ENCODE assay signal across 23 mouse cellular contexts in the genomic region with DNA sequence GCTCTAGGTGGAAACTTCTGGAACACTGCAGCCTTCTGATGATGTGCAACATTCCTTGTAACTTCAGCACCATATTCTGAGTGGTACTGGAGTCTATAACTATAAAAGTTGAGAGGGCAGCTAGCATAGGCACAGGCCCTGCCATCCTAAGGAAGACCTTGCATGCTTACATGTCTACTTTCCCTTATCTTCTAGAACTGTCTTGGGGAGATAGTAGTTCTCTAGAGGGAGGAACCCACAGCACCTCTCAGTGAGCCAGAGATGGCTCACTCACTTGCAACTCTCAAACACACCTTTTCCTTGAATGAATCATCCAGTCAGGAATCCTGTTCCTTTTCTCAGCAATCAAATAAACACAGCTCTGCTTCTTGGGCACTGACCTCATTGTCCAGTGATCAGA. TPM values are rescaled to one million over a fixed set of nuclear protein-coding genes. Genes with fewer than 3 reads are reported as not detected.
DNase-seq lines count a peak whose midpoint lies in the region; ATAC-seq and TF ChIP-seq lines count a peak whose summit lies in the region.
"Had no signal": no experiment of that assay in that cellular context is flagged by ENCODE, and none has a peak within 500 bp of the region (broad histone marks: within the 10 kb centered on the region; RNA-seq: fewer than 3 reads in every experiment).

No protein-coding gene starts in this region.

- H3K27ac ChIP-seq in liver, embryonic 11.5 days (ENCODE audit: low read depth, low read length): no peak overlapping the region
- no peak overlapping the region for H3K27ac ChIP-seq in liver, embryonic 14.5 days
- H3K27ac ChIP-seq: embryonic facial prominence, embryonic 12.5 days; embryonic facial prominence, embryonic 15.5 days; hindbrain, embryonic 10.5 days; hindbrain, embryonic 13.5 days had no signal

- no peaks in the 10 kb centered on the region; the same call in 1 of the 2 replicates for H3K4me1 ChIP-seq in liver, embryonic 11.5 days (replicated peaks; ENCODE audit: control insufficient read depth, insufficient read depth, low read length)
- peaks cover 7 to 8% of the 10 kb centered on the region in 2 experiments for H3K4me1 ChIP-seq in liver, embryonic 14.5 days (replicated peaks; ENCODE audit: control insufficient read depth in 2 of 2, insufficient read depth in 2 of 2, low read length in 1 of 2)
- H3K4me1 ChIP-seq: embryonic facial prominence, embryonic 12.5 days; embryonic facial prominence, embryonic 15.5 days; hindbrain, embryonic 10.5 days; hindbrain, embryonic 13.5 days had no signal

- H3K4me3 ChIP-seq in liver, embryonic 11.5 days (ENCODE audit: low read depth, low read length): no peak overlapping the region
- no peak overlapping the region for H3K4me3 ChIP-seq in liver, embryonic 14.5 days (ENCODE audit: insufficient read depth in 1 of 2, low read depth in 2 of 2, low read length in 2 of 2)
- H3K4me3 ChIP-seq: embryonic facial prominence, embryonic 12.5 days; embryonic facial prominence, embryonic 15.5 days; hindbrain, embryonic 10.5 days; hindbrain, embryonic 13.5 days had no signal

- H3K9ac ChIP-seq in liver, embryonic 11.5 days (ENCODE audit: low read depth, low read length): no peak overlapping the region
- no peak overlapping the region for H3K9ac ChIP-seq in liver, embryonic 14.5 days (replicated peaks)
- H3K9ac ChIP-seq: embryonic facial prominence, embryonic 12.5 days; embryonic facial prominence, embryonic 15.5 days; forebrain, postnatal 0 days; hindbrain, embryonic 13.5 days had no signal

- no peak overlapping the region for H3K4me2 ChIP-seq in liver, embryonic 11.5 days
- H3K4me2 ChIP-seq in liver, embryonic 14.5 days (ENCODE audit: low read depth): peak overlapping the region; percentile 2; the same call in 1 of the 2 replicates
- H3K4me2 ChIP-seq: embryonic facial prominence, embryonic 12.5 days; embryonic facial prominence, embryonic 15.5 days; heart, embryonic 11.5 days; hindbrain, embryonic 13.5 days had no signal

- no peak for TF ChIP-seq CTCF in liver, embryonic 14.5 days (IDR thresholded peaks at IDR 0.05; ENCODE audit: low read depth)

- DNase-seq in c-Kit-positive CD71-positive TER-119-positive erythroid progenitor cells, embryonic 14.5 days (ENCODE audit: low spot score): peak; percentile 34
- no peak for DNase-seq in liver, embryonic 11.5 days (ENCODE audit: low spot score)
- peak in 1 of 3 experiments; percentile 15 for DNase-seq in liver, embryonic 14.5 days (ENCODE audit: low read depth in 3 of 3, low spot score in 3 of 3)
- no peak for DNase-seq in right cerebral cortex, postnatal 25 days
- no peak for DNase-seq in gastrocnemius, postnatal 25 days
- no peak for DNase-seq in right cerebral cortex, postnatal 36 days (ENCODE audit: low spot score in 2 of 2)
- DNase-seq: adrenal gland, adult 2 months; adrenal gland, postnatal 14 days; cerebellum, adult 2 months; cerebellum, adult 9-11 months; cerebellum, postnatal 25 days; forebrain, postnatal 0 days; gastrocnemius, postnatal 36 days; heart, postnatal 36 days had no signal

- TF ChIP-seq EP300 in liver, embryonic 14.5 days (IDR thresholded peaks at IDR 0.05; ENCODE audit: low read depth): peak; percentile 40; the same call in 1 of the 2 replicates

- H3K9me3 ChIP-seq in liver, embryonic 11.5 days (ENCODE audit: control insufficient read depth, low read length): no peaks in the 10 kb centered on the region
- no peaks in the 10 kb centered on the region for H3K9me3 ChIP-seq in liver, embryonic 14.5 days (ENCODE audit: control insufficient read depth, low read length)
- H3K9me3 ChIP-seq: embryonic facial prominence, embryonic 12.5 days; embryonic facial prominence, embryonic 15.5 days; hindbrain, embryonic 10.5 days; hindbrain, embryonic 13.5 days had no signal

- no peaks in the 10 kb centered on the region for H3K36me3 ChIP-seq in liver, embryonic 11.5 days (ENCODE audit: control insufficient read depth, insufficient read depth, low read length)
- no peaks in the 10 kb centered on the region for H3K36me3 ChIP-seq in liver, embryonic 14.5 days (replicated peaks; ENCODE audit: control insufficient read depth, insufficient read depth, low read depth)
- H3K36me3 ChIP-seq: embryonic facial prominence, embryonic 12.5 days; embryonic facial prominence, embryonic 15.5 days; hindbrain, embryonic 10.5 days; hindbrain, embryonic 13.5 days had no signal

- ATAC-seq in liver, embryonic 11.5 days (replicated peaks; ENCODE audit: low FRiP score): peak; percentile 83
- ATAC-seq in liver, embryonic 14.5 days (ENCODE audit: insufficient read depth): peak; percentile 79
- peak; percentile 52; the same call in 1 of the 2 replicates for ATAC-seq in megakaryocyte progenitor cell, adult 5-6 weeks (replicated peaks; ENCODE audit: poor library complexity)
- ATAC-seq: CD4-positive, CD25-positive, alpha-beta regulatory T cell, adult 4 months; forebrain, embryonic 14.5 days; forebrain, postnatal 0 days; hindbrain, embryonic 16.5 days had no signal

- no peaks in the 10 kb centered on the region for H3K27me3 ChIP-seq in liver, embryonic 11.5 days (replicated peaks; ENCODE audit: control insufficient read depth, insufficient read depth, low read length)
- no peaks in the 10 kb centered on the region for H3K27me3 ChIP-seq in liver, embryonic 14.5 days (ENCODE audit: control insufficient read depth, insufficient read depth, low read length)
- H3K27me3 ChIP-seq: embryonic facial prominence, embryonic 12.5 days; embryonic facial prominence, embryonic 15.5 days; hindbrain, embryonic 13.5 days had no signal

RNA-seq across cellular contexts. Expression of gene Nck2, which starts 59.4 kb away (rescaled TPM):
- polyA plus RNA-seq in liver, embryonic 11.5 days (2014; fragmentation: Nextera tagmentation; extraction: Ambion mirVana): 24.5 and 26.0 TPM in 2 replicates
- polyA plus RNA-seq in liver, embryonic 14.5 days (2012; rRNA removed): 8.4 and 9.2 TPM in 2 replicates
- 9.0 and 10.5 TPM in 2 replicates for polyA plus RNA-seq in liver, embryonic 14.5 days (2014; fragmentation: Nextera tagmentation; extraction: Ambion mirVana)
- 5.4 and 9.8 TPM in 2 replicates for total RNA-seq in megakaryocyte progenitor cell, adult 5-6 weeks (2015)
- total RNA-seq in megakaryocyte progenitor cell, adult 5-6 weeks (2017): 14.5 and 15.8 TPM in 2 replicates
- 10 to 100 TPM; 17.3 to 17.9 TPM for total RNA-seq in gastrocnemius, postnatal 25 days (2021)
